Mouse (Mus musculus): ENCODE results near the gene Nek9.

DNA sequence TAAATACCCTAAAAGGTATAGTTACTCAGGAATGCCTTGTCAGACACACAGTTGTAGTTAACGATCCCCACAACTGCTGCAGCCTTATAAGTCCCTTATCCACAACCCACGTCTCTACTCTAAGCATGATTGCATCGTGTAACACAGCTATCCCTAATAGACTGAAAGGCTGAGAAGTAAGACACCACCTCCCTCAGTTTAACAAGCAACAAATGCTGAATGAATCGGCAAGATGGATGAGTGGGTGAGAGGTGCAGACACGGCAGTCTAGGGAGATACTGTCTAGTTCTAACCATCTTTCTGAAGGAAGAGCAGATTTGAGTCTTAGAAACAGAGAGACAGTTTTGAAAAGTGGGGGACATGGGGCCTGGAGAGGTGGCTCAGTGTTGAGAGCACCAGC, 76.0 kb downstream of the Nek9 start:
- TF ChIP-seq TAL1 (IDR thresholded peaks at IDR 0.05; ENCODE audit: low read length), result no peak
- no peak for TF ChIP-seq GATA1 (IDR thresholded peaks at IDR 0.05; ENCODE audit: low read length)
